Mouse (Mus musculus): Measurements from ENCODE around the gene Csf3r.

DNA sequence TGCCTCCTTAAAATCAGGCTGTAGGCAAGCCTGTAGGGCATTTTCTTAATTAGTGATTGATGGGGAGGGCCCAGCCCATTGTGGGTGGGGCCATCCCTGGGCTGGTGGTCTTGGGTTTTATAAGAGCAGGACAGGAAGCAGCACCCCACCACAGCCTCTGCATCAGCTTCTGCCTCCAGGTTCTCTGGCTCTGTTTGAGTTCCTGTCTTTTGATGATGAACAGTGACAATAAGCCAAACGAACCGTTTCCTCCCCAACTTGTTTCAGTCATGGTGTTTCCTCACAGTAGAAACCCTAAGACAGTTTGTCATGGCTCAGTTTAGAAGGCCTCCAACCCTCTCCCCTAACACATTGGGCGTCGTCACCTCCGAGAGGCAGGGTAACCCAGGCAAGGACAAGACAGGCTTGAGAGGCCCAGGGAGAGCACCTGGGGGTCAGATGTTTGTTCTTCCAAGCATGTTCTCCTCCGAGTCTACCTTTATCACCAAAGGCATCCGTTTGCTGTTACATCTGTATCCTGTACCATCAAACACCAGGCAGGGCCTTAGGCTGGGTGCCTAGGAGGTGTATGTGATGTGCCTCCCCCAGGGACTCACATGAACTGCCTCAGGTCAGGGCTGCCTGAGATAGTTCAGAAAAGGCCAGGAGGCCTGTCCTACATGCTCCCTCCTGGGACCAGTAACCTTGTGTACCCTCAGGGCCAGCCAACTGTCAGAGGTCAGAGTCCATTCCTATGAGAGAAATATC is 65.9 kb downstream of the Csf3r start:
- TF ChIP-seq RAD21 (IDR thresholded peaks at IDR 0.05; ENCODE audit: low read depth, low read length): no peak
- TF ChIP-seq SIN3A (IDR thresholded peaks at IDR 0.05; ENCODE audit: low read length): no peak
- TF ChIP-seq POLR2A (IDR thresholded peaks at IDR 0.05; ENCODE audit: low read depth, low read length): no peak
- TF ChIP-seq CHD2 (IDR thresholded peaks at IDR 0.05; ENCODE audit: low read length): no peak
- TF ChIP-seq BHLHE40 (IDR thresholded peaks at IDR 0.05; ENCODE audit: low read depth, low read length): no peak
